Mouse (Mus musculus): Measurements from ENCODE around the gene Caprin1. TPM values are rescaled to one million over a fixed set of nuclear protein-coding genes. Genes with fewer than 3 reads are reported as not detected.

Caprin1 gene
- 81.6 and 92.2 TPM in 2 replicates for polyA plus RNA-seq (2012; rRNA removed)

DNA sequence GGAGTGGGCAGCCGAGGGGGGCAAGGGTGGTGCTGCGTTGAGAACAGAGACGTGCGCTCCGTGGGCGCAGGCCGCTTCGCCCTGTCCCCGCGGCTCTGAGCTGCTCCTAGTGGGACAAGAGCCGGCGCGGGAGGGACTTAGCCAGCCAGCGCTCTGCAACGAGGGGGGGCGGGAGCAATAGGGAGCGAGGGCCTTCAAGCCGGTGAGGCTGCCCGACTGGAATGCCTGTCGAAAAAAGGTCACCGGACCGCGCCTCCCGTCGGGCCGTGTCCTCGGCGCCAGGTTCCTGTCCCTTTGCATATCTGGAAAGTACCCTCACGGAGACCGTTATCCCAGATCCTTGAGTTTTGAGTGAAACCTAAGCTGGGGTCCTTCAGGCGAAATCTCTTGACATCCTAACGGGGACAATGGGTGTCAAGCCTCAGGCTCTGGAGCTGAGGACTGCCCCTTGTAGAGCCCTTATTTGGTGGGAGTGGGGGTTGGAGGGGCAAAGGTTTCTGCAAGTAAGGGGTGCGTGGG is at the start of gene Caprin1:
TSS of gene Caprin1 (minus strand) at position 159 of the 519 bp plus-strand sequence.
- Histone ChIP-seq H3K4me3 (replicated peaks; ENCODE audit: extremely low read depth, low read depth, low read length) (peak within 1 kb of the TSS; percentile 98), H3K4me1 (ENCODE audit: control insufficient read depth, insufficient read depth, low read length) (no peaks in the 10 kb centered on the region)
- TF ChIP-seq CTCF (IDR thresholded peaks at IDR 0.05; ENCODE audit: insufficient read depth, low read length) (no peak), POLR2A (IDR thresholded peaks at IDR 0.05; ENCODE audit: borderline replicate concordance, extremely low read depth, low read depth, low read length) (peak; percentile 94)
- DNase-seq: peak; percentile 95
- under 1% methylated on average over 33 of the region's 33 CpGs for WGBS

DNA sequence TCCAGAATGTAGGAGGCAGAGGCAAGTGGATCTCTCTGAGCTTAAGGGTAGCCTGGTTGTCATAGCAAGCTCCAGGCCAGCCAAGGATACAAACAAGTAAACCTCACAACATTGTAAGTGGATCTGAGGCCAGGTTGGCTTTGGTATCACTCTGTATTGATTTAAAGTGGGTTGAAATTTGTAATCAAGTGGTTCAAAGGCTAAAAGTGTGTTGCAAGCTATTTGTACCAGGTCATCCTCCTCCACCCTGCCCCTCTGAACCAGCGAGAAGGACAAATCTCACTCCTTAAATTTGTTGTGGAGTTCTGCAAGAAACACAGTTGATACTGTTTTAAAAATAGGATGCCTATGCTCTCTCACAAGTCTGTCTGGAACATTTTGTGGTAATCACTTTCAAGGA is 49.4 kb upstream of the Caprin1 start:
- H3K4me1 ChIP-seq (ENCODE audit: control insufficient read depth, insufficient read depth, low read length): no peaks in the 10 kb centered on the region
- H3K4me3 ChIP-seq (replicated peaks; ENCODE audit: extremely low read depth, low read depth, low read length): no peak overlapping the region
- no peak for TF ChIP-seq POLR2A (IDR thresholded peaks at IDR 0.05; ENCODE audit: borderline replicate concordance, extremely low read depth, low read depth, low read length)
- WGBS: 90% methylated on average over 1 of the region's 1 CpGs
- DNase-seq: no peak

- WGBS: 85% methylated on average over 4 of the region's 4 CpGs
- Histone ChIP-seq H3K4me1 (ENCODE audit: control insufficient read depth, insufficient read depth, low read length) (no peaks in the 10 kb centered on the region), H3K4me3 (replicated peaks; ENCODE audit: extremely low read depth, low read depth, low read length) (no peak overlapping the region)
- TF ChIP-seq POLR2A (IDR thresholded peaks at IDR 0.05; ENCODE audit: borderline replicate concordance, extremely low read depth, low read depth, low read length): no peak
- no peak for TF ChIP-seq CTCF (IDR thresholded peaks at IDR 0.05; ENCODE audit: insufficient read depth, low read length)
- DNase-seq: no peak
These were observed 48.8 kb upstream of the Caprin1 start for GRCm38 (mm10) chr2:103846271-103846670.

DNA sequence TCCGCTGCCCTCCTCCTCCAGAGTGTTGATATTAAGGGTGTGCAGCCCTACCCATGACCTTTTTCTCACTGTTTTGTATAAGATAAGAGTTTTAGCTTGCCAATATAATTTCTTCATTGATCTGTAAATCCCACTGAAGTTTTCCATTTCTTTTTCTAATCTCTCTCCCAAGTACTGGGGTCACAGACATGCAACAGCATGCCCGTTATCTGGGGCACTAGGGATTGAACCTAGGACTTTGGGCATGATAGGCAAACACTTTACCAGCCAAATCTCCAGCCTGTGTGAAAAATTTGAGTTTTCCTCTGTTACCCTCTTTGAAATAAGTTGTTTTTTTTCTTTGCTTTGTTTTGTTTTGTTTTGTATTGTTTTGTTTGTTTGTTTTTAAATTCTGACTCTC is 46.6 kb upstream of the Caprin1 start:
- Histone ChIP-seq H3K4me1 (ENCODE audit: control insufficient read depth, insufficient read depth, low read length) (no peaks in the 10 kb centered on the region), H3K4me3 (replicated peaks; ENCODE audit: extremely low read depth, low read depth, low read length) (no peak overlapping the region)
- TF ChIP-seq POLR2A (IDR thresholded peaks at IDR 0.05; ENCODE audit: borderline replicate concordance, extremely low read depth, low read depth, low read length): no peak
- no peak for TF ChIP-seq CTCF (IDR thresholded peaks at IDR 0.05; ENCODE audit: insufficient read depth, low read length)
- WGBS: 91% methylated on average over 2 of the region's 2 CpGs
- no peak for DNase-seq

DNA sequence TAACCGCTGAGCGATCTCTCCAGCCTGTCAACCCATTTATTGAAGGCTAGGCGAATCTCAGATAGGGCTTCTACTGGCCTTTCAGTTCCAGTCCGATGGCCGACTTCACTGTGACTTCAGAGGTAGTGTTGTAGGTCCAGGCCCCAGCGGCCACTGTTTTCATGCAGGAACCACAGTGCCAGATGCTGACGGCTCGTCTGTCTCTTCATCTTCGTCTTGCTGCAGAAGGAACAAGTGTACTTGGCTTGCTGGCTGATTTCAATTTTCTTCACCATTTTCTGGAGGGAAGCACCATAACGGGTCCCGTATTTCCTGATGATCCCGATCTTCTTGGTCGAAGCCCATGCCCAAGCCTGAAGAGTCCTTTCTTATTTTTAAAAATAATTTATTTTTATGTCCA is 45.9 kb upstream of the Caprin1 start:
- DNase-seq: no peak
- TF ChIP-seq CTCF (IDR thresholded peaks at IDR 0.05; ENCODE audit: insufficient read depth, low read length) (no peak), POLR2A (IDR thresholded peaks at IDR 0.05; ENCODE audit: borderline replicate concordance, extremely low read depth, low read depth, low read length) (no peak)
- H3K4me3 ChIP-seq (replicated peaks; ENCODE audit: extremely low read depth, low read depth, low read length): no peak overlapping the region
- no peaks in the 10 kb centered on the region for H3K4me1 ChIP-seq (ENCODE audit: control insufficient read depth, insufficient read depth, low read length)
- WGBS: 94% methylated on average over 13 of the region's 13 CpGs

DNA sequence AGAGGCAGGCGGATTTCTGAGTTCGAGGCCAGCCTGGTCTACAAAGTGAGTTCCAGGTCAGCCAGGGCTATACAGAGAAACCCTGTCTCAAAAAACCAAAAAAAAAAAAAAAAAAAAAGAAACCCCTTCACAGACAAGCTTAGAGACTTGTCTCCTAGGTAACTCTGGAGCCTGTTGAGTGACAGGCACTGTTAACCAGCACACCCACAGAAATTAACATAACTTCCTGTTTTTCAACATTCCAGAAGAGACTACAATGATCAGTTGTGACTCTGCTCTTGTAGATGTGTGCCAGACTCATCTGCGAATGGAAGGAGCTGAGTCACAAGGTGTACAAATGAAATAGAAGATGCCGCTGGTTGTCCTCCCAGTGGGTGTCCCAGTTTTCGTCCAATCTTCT is 44.9 kb upstream of the Caprin1 start:
- no peak for TF ChIP-seq POLR2A (IDR thresholded peaks at IDR 0.05; ENCODE audit: borderline replicate concordance, extremely low read depth, low read depth, low read length)
- H3K4me3 ChIP-seq (replicated peaks; ENCODE audit: extremely low read depth, low read depth, low read length): no peak overlapping the region
- H3K4me1 ChIP-seq (ENCODE audit: control insufficient read depth, insufficient read depth, low read length): no peaks in the 10 kb centered on the region
- no peak for DNase-seq
- WGBS: 81% methylated on average over 5 of the region's 5 CpGs

GRCm38 (mm10) chr2:103838483-103838882 is 41.0 kb upstream of the Caprin1 start:
- no peak for DNase-seq
- no peak overlapping the region for H3K4me3 ChIP-seq (replicated peaks; ENCODE audit: extremely low read depth, low read depth, low read length)
- WGBS: 55% methylated on average over 3 of the region's 3 CpGs
- TF ChIP-seq POLR2A (IDR thresholded peaks at IDR 0.05; ENCODE audit: borderline replicate concordance, extremely low read depth, low read depth, low read length): no peak
- TF ChIP-seq CTCF (IDR thresholded peaks at IDR 0.05; ENCODE audit: insufficient read depth, low read length): no peak
- no peaks in the 10 kb centered on the region for H3K4me1 ChIP-seq (ENCODE audit: control insufficient read depth, insufficient read depth, low read length)

DNA sequence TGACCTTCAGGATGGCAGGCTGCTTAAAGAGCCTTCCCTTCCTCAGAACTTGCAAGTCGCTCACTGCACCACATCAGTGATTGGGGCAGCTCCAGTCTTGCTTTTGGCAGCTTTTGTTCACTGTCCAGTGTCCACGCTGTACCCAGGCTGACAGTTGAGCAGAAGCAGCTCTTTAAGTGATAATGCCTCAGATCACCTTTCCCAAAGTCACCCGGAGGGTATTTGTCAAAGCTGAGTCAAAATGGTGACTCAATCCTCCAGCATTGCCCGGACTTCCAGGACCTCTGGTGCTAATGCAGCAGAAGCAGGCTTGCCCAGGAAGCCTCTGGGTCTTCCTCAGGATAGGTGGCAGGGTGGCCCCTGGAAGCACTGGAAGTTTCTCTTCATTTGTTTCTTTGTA is 39.7 kb upstream of the Caprin1 start:
- no peak for DNase-seq
- TF ChIP-seq CTCF (IDR thresholded peaks at IDR 0.05; ENCODE audit: insufficient read depth, low read length) (no peak), POLR2A (IDR thresholded peaks at IDR 0.05; ENCODE audit: borderline replicate concordance, extremely low read depth, low read depth, low read length) (no peak)
- Histone ChIP-seq H3K4me3 (replicated peaks; ENCODE audit: extremely low read depth, low read depth, low read length) (no peak overlapping the region), H3K4me1 (ENCODE audit: control insufficient read depth, insufficient read depth, low read length) (no peaks in the 10 kb centered on the region)
- 70% methylated on average over 4 of the region's 4 CpGs for WGBS

GRCm38 (mm10) chr2:103835614-103836395 is 38.4 kb upstream of the Caprin1 start:
- no peaks in the 10 kb centered on the region for H3K4me1 ChIP-seq (ENCODE audit: control insufficient read depth, insufficient read depth, low read length)
- DNase-seq: no peak
- TF ChIP-seq POLR2A (IDR thresholded peaks at IDR 0.05; ENCODE audit: borderline replicate concordance, extremely low read depth, low read depth, low read length) (no peak), CTCF (IDR thresholded peaks at IDR 0.05; ENCODE audit: insufficient read depth, low read length) (no peak)
- whole genome bisulfite sequencing: 59% methylated on average over 11 of the region's 11 CpGs
- no peak overlapping the region for H3K4me3 ChIP-seq (replicated peaks; ENCODE audit: extremely low read depth, low read depth, low read length)

DNA sequence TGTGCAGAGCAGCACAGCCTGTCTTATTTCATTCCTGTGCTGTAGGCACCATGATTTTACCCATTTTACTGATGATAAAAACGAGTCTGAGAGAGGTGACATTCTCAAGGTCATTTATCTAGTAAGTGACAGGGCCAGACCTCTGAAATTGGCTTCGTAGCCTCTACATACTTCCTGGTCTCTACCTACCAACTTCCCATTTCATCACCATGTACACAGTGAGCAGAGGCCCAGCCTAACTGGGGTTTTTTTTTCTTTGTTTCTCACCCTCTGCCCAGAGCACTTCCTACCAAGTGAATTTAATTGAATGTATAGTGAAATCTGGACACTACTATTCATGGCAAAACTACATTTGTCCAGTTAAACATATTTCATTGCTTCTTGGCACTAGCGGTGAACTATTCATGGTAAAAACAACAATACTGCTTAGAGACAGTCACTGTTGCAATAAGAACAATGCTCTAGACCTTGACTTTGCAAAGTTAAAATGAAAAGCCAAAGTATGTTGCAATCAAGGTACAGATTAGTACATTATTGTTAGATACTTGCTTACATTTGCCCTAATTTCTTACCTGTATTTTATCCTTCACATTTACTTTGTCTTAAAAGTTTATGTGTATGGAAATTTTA is 36.5 kb upstream of the Caprin1 start:
- TF ChIP-seq CTCF (IDR thresholded peaks at IDR 0.05; ENCODE audit: insufficient read depth, low read length) (no peak), POLR2A (IDR thresholded peaks at IDR 0.05; ENCODE audit: borderline replicate concordance, extremely low read depth, low read depth, low read length) (no peak)
- DNase-seq: no peak
- WGBS: 61% methylated on average over 3 of the region's 3 CpGs
- H3K4me3 ChIP-seq (replicated peaks; ENCODE audit: extremely low read depth, low read depth, low read length): no peak overlapping the region
- no peaks in the 10 kb centered on the region for H3K4me1 ChIP-seq (ENCODE audit: control insufficient read depth, insufficient read depth, low read length)

Data from lung, adult 2 months (tissue).